Mouse (Mus musculus) embryonic fibroblast, embryonic 13.5 days (primary cell): ENCODE measurements at regions not wholly inside any gene's neighbourhood (a gene's known extent, or its start where the extent isn't known, plus 50 kb on each side); places are given as distances from the start of the nearest gene placed in this dataset.

ENCODE experiments used
- CTCF ChIP-seq: IDR thresholded peaks from 2 replicates; pipeline ENCODE4 v1.5.1; 2011; ENCODE audit warnings: mild to moderate bottlenecking, control low read depth, low read length, moderate library complexity, borderline replicate concordance; ENCODE audit not compliant: insufficient read depth
- POLR2A ChIP-seq: IDR thresholded peaks from 2 replicates; pipeline ENCODE4 v1.6.1; 2011; ENCODE audit warnings: low read depth, mild to moderate bottlenecking, control low read depth, low read length, moderate library complexity

GRCm38 (mm10) chr6:22423070-22423980 is 67.3 kb upstream of the Fam3c start:
- TF ChIP-seq POLR2A (no peak), CTCF (no peak)
